Mouse (Mus musculus) intestine, postnatal 0 days (tissue): ENCODE data around the gene Fgg. TPM values are rescaled to one million over a fixed set of nuclear protein-coding genes. Genes with fewer than 3 reads are reported as not detected.

ENCODE experiments used
- ATAC-seq: fragments of 200-750 bp; cut with Nextera tagmentation; 2 replicates; pipeline ENCODE4 v1.8.0; 2017; ENCODE audit warnings: mild to moderate bottlenecking, moderate TSS enrichment, moderate library complexity
- H3K27ac ChIP-seq: fragments of 300-500 bp; sonication (generic); 2 replicates; pipeline ENCODE4 v1.5.1; 2014; ENCODE audit warnings: mild to moderate bottlenecking, low read depth, low read length, moderate library complexity
- H3K27me3 ChIP-seq: fragments of 300-500 bp; sonication (generic); replicated peaks from 2 replicates; pipeline ENCODE4 v1.6.1; 2014; ENCODE audit warnings: low read length, mixed read lengths; ENCODE audit not compliant: control insufficient read depth, insufficient read depth
- H3K36me3 ChIP-seq: fragments of 300-500 bp; sonication (generic); 2 replicates; pipeline ENCODE4 v1.6.1; 2014; ENCODE audit warnings: mild to moderate bottlenecking, moderate library complexity; ENCODE audit not compliant: control insufficient read depth, insufficient read depth
- H3K4me1 ChIP-seq: fragments of 300-500 bp; sonication (generic); replicated peaks from 2 replicates; pipeline ENCODE4 v1.6.1; 2014; ENCODE audit warnings: antibody characterized with exemption, low read length, mixed read lengths; ENCODE audit not compliant: control insufficient read depth, insufficient read depth
- H3K4me2 ChIP-seq: fragments of 300-500 bp; sonication (generic); replicated peaks from 2 replicates; pipeline ENCODE4 v1.6.1; 2014; ENCODE audit warnings: low read depth, mild to moderate bottlenecking, moderate library complexity
- H3K4me3 ChIP-seq: fragments of 300-500 bp; sonication (generic); 2 replicates; pipeline ENCODE4 v1.5.1; 2014; ENCODE audit warnings: low read depth, low read length
- H3K9ac ChIP-seq: fragments of 300-500 bp; sonication (generic); 2 replicates; pipeline ENCODE4 v1.6.1; 2014; ENCODE audit warnings: mild to moderate bottlenecking, low read depth, low read length
- H3K9me3 ChIP-seq: fragments of 300-500 bp; sonication (generic); 2 replicates; pipeline ENCODE4 v1.6.1; 2016; ENCODE audit warnings: mixed run types; ENCODE audit not compliant: control insufficient read depth
- CTCF ChIP-seq: sonication (generic); IDR thresholded peaks from 2 replicates; pipeline ENCODE4 v1.5.1; 2016; ENCODE audit warnings: low read depth, mild to moderate bottlenecking, control low read depth, antibody characterized with exemption, moderate library complexity
- WGBS: fragments of 180-500 bp; shearing (Covaris S2); extraction: QIAGEN DNeasy Blood & Tissue Kit; methylation state at CpG from one replicate; pipeline ENCODE4 v1.1.7; 2014; 5-methylcytosine and 5-hydroxymethylcytosine counted together
- polyA plus RNA-seq: library from polyadenylated mRNA; unstranded; fragments of >200 nt; fragmentation: Nextera tagmentation; extraction: Ambion mirVana; gene quantifications from 2 replicates; pipeline ENCODE4 v1.2.1, GENCODE M21; 2015

The Fgg gene
- polyA plus RNA-seq, 1 experiment from 2014 or later, result 1.2 TPM

- no peaks in the 10 kb centered on the region for H3K4me1 ChIP-seq
- no peak overlapping the region for H3K27ac ChIP-seq
- no peak for TF ChIP-seq CTCF
- no peaks in the 10 kb centered on the region for H3K9me3 ChIP-seq
- H3K4me2 ChIP-seq, result no peak overlapping the region
- no peak for ATAC-seq
- WGBS, result 88% methylated on average over 7 of the region's 7 CpGs
- H3K4me3 ChIP-seq, result no peak overlapping the region
- H3K9ac ChIP-seq, result no peak overlapping the region
- H3K36me3 ChIP-seq, result no peaks in the 10 kb centered on the region
- H3K27me3 ChIP-seq, result no peaks in the 10 kb centered on the region
These were observed 2.7 kb upstream of the Fgg start for GRCm38 (mm10) chr3:83004801-83005200.

- WGBS, result 57% methylated on average over 11 of the region's 11 CpGs
- Histone ChIP-seq H3K9me3 (no peaks in the 10 kb centered on the region), H3K36me3 (no peaks in the 10 kb centered on the region), H3K27ac (no peak overlapping the region), H3K4me3 (no peak overlapping the region), H3K4me2 (no peak overlapping the region), H3K4me1 (no peaks in the 10 kb centered on the region), H3K27me3 (no peaks in the 10 kb centered on the region), H3K9ac (no peak overlapping the region)
- peak; percentile 22; the same call in 1 of the 2 replicates for ATAC-seq
- no peak for TF ChIP-seq CTCF
These were observed 2.8 kb downstream of the Fgg start for GRCm38 (mm10) chr3:83010291-83010690.

- Histone ChIP-seq H3K9ac (no peak overlapping the region), H3K4me1 (no peaks in the 10 kb centered on the region), H3K4me3 (no peak overlapping the region), H3K27me3 (no peaks in the 10 kb centered on the region), H3K9me3 (no peaks in the 10 kb centered on the region), H3K27ac (no peak overlapping the region), H3K4me2 (no peak overlapping the region), H3K36me3 (no peaks in the 10 kb centered on the region)
- TF ChIP-seq CTCF, result no peak
- ATAC-seq, result no peak
- 92% methylated on average over 4 of the region's 4 CpGs for WGBS
These were observed 3.6 kb downstream of the Fgg start for GRCm38 (mm10) chr3:83011136-83011535.

GRCm38 (mm10) chr3:83011565-83011964 lies 4.0 kb downstream of the Fgg start:
- Histone ChIP-seq H3K4me2 (no peak overlapping the region), H3K36me3 (no peaks in the 10 kb centered on the region), H3K27ac (no peak overlapping the region), H3K27me3 (no peaks in the 10 kb centered on the region), H3K4me3 (no peak overlapping the region), H3K9me3 (no peaks in the 10 kb centered on the region), H3K9ac (no peak overlapping the region), H3K4me1 (no peaks in the 10 kb centered on the region)
- TF ChIP-seq CTCF, result no peak
- WGBS, result 85% methylated on average over 4 of the region's 4 CpGs
- no peak for ATAC-seq

GRCm38 (mm10) chr3:83012636-83013035 lies 5.1 kb downstream of the Fgg start:
- no peak for ATAC-seq
- Histone ChIP-seq H3K9me3 (no peaks in the 10 kb centered on the region), H3K27ac (no peak overlapping the region), H3K4me3 (no peak overlapping the region), H3K4me1 (no peaks in the 10 kb centered on the region), H3K36me3 (no peaks in the 10 kb centered on the region), H3K27me3 (no peaks in the 10 kb centered on the region), H3K9ac (no peak overlapping the region), H3K4me2 (no peak overlapping the region)
- no peak for TF ChIP-seq CTCF
- WGBS, result 92% methylated on average over 19 of the region's 19 CpGs

- Histone ChIP-seq H3K36me3 (no peaks in the 10 kb centered on the region), H3K4me3 (no peak overlapping the region), H3K27ac (no peak overlapping the region), H3K9ac (no peak overlapping the region), H3K4me2 (no peak overlapping the region), H3K9me3 (no peaks in the 10 kb centered on the region), H3K27me3 (no peaks in the 10 kb centered on the region), H3K4me1 (no peaks in the 10 kb centered on the region)
- WGBS, result 81% methylated on average over 10 of the region's 10 CpGs
- TF ChIP-seq CTCF, result no peak
- ATAC-seq, result no peak
These were observed 6.4 kb downstream of the Fgg start for GRCm38 (mm10) chr3:83013951-83014350.

- TF ChIP-seq CTCF, result no peak
- no peaks in the 10 kb centered on the region for H3K9me3 ChIP-seq
- no peak overlapping the region for H3K4me2 ChIP-seq
- 84% methylated on average over 1 of the region's 1 CpGs for WGBS
- ATAC-seq, result no peak
- H3K4me1 ChIP-seq, result no peaks in the 10 kb centered on the region
- no peak overlapping the region for H3K27ac ChIP-seq
- no peaks in the 10 kb centered on the region for H3K36me3 ChIP-seq
- no peaks in the 10 kb centered on the region for H3K27me3 ChIP-seq
- no peak overlapping the region for H3K9ac ChIP-seq
- H3K4me3 ChIP-seq, result no peak overlapping the region
These were observed 8.7 kb downstream of the Fgg start for GRCm38 (mm10) chr3:83016236-83016635.
